Mouse (Mus musculus): ENCODE measurements around the gene Ccdc69.

Ccdc69 gene

DNA sequence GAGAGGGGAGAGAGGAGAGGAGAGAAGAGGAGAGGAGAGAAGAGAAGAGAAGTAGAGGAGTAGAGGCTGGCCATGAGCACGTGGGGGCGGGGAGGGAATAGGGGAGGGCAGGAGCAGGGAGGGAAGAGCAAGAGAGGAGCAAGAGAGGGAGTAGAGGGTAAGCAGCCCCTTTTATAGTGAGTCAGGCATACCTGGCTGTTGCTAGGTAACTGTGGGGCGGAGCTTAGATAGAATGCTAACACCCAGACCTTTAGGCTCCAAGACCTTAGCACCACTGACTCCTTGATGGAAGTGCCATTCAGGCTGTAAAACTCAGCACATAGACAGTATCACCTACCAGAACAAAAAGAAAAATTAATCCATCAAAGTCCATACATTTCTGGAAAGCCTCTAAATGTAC is 41.3 kb downstream of the Ccdc69 start:
- no peak for DNase-seq (ENCODE audit: low spot score)

DNA sequence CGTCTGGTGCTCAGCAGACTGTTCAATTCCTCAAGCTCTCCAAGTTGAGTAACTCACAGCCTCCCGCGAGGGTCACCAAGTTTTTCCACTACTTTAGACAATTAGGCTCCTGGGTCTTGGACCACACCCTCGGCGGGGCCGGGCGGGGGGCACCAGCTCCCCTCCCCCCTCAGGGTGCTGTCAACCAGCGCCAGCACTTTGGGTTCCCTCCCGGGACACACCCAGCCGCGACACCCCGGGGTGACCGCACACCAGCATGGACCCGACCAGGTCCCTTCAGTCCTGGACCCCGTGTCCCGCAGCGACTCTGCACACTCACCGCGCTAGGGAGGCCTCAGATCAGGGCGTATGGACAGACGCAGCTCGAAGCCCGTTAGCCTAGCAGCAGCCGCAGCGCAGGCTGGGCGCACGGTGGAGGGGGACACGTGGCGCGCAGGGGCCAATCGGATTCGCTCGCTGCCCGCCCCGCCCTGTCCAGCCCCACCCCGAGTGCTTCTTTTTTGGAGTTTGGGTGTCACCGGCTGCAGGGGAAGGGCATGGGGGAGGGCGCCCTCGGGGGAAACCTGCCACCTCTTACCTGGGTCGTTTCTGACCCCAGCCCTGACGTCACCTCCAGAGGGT is 44.8 kb downstream of the Ccdc69 start, which contains the start of gene Anxa6:
Anxa6 (minus strand) TSS at position 406 of the 621 bp plus-strand sequence.
- DNase-seq (ENCODE audit: low spot score): peak; percentile 77

- DNase-seq (ENCODE audit: low spot score): no peak
Observed at GRCm38 (mm10) chr11:55032286-55032685, 45.6 kb downstream of the Ccdc69 start.

DNA sequence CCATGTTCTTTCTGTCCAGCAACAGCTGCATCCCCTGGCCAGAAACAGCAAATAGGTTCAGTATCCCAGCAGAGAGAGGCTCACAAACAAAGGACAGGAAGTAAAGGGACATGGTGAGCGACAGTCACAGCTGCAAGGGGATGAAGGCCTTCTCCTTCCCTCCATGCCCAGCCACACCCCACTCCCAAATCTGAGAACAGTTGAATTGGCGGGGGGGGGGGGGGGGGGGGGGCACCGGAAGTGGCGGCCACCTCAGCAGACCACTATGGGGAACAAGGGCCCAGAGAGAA is 46.0 kb downstream of the Ccdc69 start:
- no peak for DNase-seq (ENCODE audit: low spot score)

DNA sequence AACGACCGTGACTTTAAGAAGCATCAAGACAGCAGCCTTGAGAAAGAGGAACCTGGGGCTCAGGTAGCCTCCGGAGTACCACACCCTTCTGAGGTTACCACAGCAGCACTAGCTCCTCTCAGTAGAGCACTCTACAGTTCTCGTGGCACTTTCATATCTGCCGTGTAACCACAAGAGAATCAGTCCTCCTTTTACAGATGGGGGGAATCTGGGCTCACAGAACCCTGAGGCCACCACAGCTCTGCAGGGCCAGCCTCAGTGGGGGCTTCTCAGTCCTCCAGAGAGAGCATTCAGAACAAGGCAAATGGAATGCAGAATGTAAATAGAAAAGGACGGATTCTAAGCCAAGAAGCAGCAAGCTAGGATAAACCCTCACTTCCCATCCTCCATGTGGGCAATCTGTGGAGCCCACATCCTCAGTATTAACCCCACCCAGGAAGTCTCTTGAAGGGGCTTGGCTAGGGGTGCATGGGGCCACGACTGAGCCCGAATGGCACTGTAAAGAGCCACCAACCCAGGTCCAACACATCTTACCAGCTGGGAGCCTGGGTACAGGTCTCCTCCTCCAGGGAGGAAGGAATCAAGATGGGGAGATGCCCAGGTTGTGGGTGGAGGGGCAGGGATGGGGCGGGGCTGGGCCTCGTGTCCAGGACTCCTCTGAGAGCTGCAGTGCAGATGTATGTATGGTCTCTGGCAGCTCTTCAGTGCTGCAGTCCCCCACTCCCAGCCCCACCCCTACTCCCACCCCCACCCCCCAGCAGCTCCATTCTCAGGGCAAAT is 46.5 kb downstream of the Ccdc69 start:
- DNase-seq (ENCODE audit: low spot score): no peak

- no peak for DNase-seq (ENCODE audit: low spot score)
Observed at GRCm38 (mm10) chr11:55028509-55028908, 49.4 kb downstream of the Ccdc69 start.

DNA sequence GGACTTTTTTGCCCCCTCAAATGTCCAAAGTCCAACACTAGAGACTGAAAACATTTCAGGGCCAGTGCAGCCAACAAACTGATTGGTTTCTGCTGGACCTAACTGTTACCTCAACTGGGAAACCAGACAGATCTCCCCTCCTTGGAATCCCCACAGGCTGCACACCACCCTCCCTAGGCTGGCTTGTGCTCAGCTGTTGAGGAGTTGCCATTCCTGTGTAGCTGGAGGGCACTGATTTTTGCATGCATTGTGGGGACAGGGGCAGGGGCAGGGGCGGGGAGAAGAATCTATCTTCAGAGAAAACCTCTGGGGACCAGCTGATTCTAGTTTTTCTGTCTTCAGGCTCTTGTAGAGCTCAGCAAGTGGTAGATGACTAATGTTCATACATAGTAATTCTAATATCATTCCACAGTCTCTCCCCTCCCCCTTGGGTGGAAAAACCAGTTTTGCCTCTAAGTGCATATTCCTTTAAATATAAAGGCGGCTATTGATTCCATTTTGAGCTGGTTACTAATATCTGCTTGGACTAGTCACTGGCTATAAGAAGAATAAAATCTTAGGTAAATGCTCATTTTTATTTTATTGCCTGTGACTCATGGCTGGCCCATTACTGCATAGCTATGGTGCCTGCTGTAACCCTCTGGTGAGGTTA is 50.6 kb downstream of the Ccdc69 start:
- no peak for DNase-seq (ENCODE audit: low spot score)

DNA sequence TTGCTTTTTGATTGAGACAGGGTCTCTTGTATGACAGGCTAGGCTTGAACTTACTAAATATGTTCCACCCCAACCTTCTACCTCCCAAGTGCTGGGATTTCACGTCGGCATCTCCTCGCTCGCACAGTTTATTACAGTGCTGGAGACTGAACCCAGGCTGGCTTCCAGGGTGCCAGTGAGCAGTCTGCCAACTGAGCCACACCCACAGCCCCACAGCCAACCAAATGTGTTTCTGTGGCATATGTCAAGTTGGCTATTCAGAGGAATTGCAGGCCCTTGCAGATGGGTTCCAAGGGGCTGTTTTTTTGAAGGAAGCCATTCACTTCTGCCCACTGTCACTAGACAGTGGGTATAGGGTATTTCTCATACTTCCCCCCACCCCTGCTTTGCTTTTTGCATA is 52.0 kb downstream of the Ccdc69 start:
- DNase-seq (ENCODE audit: low spot score): no peak

- DNase-seq (ENCODE audit: low spot score): no peak
Observed at GRCm38 (mm10) chr11:55023583-55023982, 54.3 kb downstream of the Ccdc69 start.

DNA sequence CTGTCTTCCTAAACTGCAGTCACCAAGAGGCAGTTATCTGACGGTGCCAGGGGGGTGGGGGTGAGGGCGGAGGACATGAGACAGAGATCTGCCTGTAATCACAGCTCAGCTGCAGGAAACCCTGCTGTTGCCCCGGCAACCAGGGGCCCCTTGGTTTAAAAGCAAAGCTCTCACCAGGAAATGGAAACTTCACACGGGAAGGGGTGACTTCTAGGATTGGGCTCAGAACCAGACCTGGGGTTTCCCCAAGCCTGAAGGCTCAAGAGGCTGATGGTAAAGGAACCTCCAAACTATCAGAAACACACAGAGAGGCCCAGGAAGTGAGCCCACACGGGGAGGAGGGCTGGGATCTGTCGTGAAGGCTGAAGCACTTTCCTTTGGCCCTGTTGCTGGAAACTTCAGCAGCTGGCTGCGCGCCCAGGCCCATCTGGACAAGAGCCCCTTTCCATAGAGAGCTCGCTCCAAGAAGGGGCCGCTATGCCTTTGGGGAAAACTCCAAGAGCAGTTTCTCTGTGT is 54.8 kb downstream of the Ccdc69 start:
- DNase-seq (ENCODE audit: low spot score): peak; percentile 75

- DNase-seq (ENCODE audit: low spot score): no peak
Observed at GRCm38 (mm10) chr11:55022508-55022907, 55.4 kb downstream of the Ccdc69 start.

DNA sequence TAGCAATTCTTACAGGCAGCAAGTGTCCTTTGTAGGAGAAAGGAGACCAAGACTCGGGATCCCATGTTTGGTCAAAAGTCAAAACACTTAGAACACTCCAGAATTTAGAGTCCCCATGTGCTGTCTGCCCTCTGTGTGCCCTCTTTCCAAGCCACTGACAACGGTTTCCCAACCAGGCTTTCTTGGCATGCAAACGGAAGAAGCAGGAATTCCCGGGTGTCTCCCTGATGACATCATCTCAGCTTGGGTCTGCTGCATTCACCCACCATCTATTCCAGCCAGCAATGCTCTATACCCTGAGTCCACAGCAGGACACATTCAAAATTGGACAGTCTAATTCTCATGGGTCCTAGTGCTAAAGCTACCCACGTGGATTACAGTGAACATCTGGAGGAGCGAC is 56.1 kb downstream of the Ccdc69 start:
- DNase-seq (ENCODE audit: low spot score): no peak

GRCm38 (mm10) chr11:55021458-55021857 is 56.5 kb downstream of the Ccdc69 start:
- no peak for DNase-seq (ENCODE audit: low spot score)

- DNase-seq (ENCODE audit: low spot score): no peak
Observed at GRCm38 (mm10) chr11:55019711-55020110, 58.2 kb downstream of the Ccdc69 start.

- no peak for DNase-seq (ENCODE audit: low spot score)
Observed at GRCm38 (mm10) chr11:55018034-55018433, 59.9 kb downstream of the Ccdc69 start.

GRCm38 (mm10) chr11:55017201-55017600 is 60.7 kb downstream of the Ccdc69 start:
- no peak for DNase-seq (ENCODE audit: low spot score)

DNA sequence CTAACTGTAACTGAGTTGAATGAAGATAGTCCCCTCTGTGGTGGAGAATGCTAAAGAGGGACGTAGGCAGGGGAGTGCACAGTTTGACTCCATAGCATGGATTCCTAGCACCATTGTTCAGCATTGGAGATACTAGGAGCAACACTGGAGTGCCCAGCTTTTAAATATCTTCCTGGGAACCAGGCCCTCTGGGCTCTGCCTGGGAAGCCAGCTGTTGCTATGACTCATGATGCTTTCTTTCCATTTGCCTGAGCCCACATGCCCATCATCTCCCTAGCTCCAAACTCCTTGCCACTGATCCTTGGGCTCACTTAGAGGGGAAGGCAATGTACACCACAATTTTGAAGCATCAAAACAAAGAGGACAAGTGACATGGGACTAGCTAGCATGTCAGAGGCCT is 61.2 kb downstream of the Ccdc69 start:
- no peak for DNase-seq (ENCODE audit: low spot score)

GRCm38 (mm10) chr11:55015831-55016241 is 62.1 kb downstream of the Ccdc69 start:
- peak; percentile 62 for DNase-seq (ENCODE audit: low spot score)

DNA sequence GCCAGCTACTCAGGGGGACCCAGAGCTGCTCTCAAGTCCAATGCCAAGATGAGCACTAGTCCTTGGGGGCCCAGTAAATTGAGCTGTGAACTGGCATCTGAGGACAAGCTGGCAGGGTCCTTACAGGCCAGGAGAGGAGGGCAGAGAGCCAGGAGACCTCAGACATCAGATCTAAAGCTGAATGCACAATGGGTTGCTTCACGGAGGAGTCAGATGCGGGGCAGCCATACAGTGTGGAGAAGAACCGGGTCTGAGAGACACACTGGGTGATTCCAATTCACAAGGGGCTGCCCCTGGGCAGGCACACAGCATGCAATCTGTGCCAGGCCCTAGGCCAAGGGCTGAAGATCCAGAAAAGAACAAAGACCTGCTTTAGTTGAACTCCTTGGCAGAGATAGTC is 62.7 kb downstream of the Ccdc69 start:
- DNase-seq (ENCODE audit: low spot score): no peak

- DNase-seq (ENCODE audit: low spot score): no peak
Observed at GRCm38 (mm10) chr11:55013802-55014201, 64.1 kb downstream of the Ccdc69 start.

GRCm38 (mm10) chr11:55012551-55013521 is 65.1 kb downstream of the Ccdc69 start:
- no peak for DNase-seq (ENCODE audit: low spot score)

GRCm38 (mm10) chr11:55011440-55011839 is 66.5 kb downstream of the Ccdc69 start:
- no peak for DNase-seq (ENCODE audit: low spot score)
